Mouse (Mus musculus): ENCODE data around the gene Cd33. TPM values are rescaled to one million over a fixed set of nuclear protein-coding genes. Genes with fewer than 3 reads are reported as not detected.

Cd33 gene
- polyA plus RNA-seq, 1 experiment from 2014 or later, result 0.87 TPM

- no peak overlapping the region for H3K9ac ChIP-seq (replicated peaks; ENCODE audit: low read depth, low read length)
- no peaks in the 10 kb centered on the region for H3K9me3 ChIP-seq (ENCODE audit: control insufficient read depth, low read length)
- no peak overlapping the region for H3K4me2 ChIP-seq (ENCODE audit: low read depth, low read length)
- no peak for ATAC-seq (ENCODE audit: low read depth)
- WGBS, result 74% methylated on average over 8 of the region's 8 CpGs
- H3K4me1 ChIP-seq (ENCODE audit: control insufficient read depth, insufficient read depth, low read length), result no peaks in the 10 kb centered on the region
- H3K36me3 ChIP-seq (ENCODE audit: control insufficient read depth, insufficient read depth, low read length), result no peaks in the 10 kb centered on the region
- H3K27ac ChIP-seq (ENCODE audit: low read depth, low read length), result no peak overlapping the region
- H3K27me3 ChIP-seq (ENCODE audit: control insufficient read depth, insufficient read depth, low read length), result no peaks in the 10 kb centered on the region
- no peak overlapping the region for H3K4me3 ChIP-seq (ENCODE audit: low read depth, low read length)
These were observed 13.9 kb downstream of the Cd33 start for GRCm38 (mm10) chr7:43530216-43530785.

GRCm38 (mm10) chr7:43525313-43525712 is 18.9 kb downstream of the Cd33 start:
- no peak overlapping the region for H3K9ac ChIP-seq (replicated peaks; ENCODE audit: low read depth, low read length)
- no peaks in the 10 kb centered on the region for H3K27me3 ChIP-seq (ENCODE audit: control insufficient read depth, insufficient read depth, low read length)
- WGBS, result 53% methylated on average over 3 of the region's 3 CpGs
- ATAC-seq (ENCODE audit: low read depth), result no peak
- no peak overlapping the region for H3K4me3 ChIP-seq (ENCODE audit: low read depth, low read length)
- H3K4me2 ChIP-seq (ENCODE audit: low read depth, low read length), result no peak overlapping the region
- no peaks in the 10 kb centered on the region for H3K36me3 ChIP-seq (ENCODE audit: control insufficient read depth, insufficient read depth, low read length)
- no peak overlapping the region for H3K27ac ChIP-seq (ENCODE audit: low read depth, low read length)
- H3K4me1 ChIP-seq (ENCODE audit: control insufficient read depth, insufficient read depth, low read length), result no peaks in the 10 kb centered on the region
- no peaks in the 10 kb centered on the region for H3K9me3 ChIP-seq (ENCODE audit: control insufficient read depth, low read length)

- no peak for ATAC-seq (ENCODE audit: low read depth)
- Histone ChIP-seq H3K36me3 (ENCODE audit: control insufficient read depth, insufficient read depth, low read length) (no peaks in the 10 kb centered on the region), H3K4me1 (ENCODE audit: control insufficient read depth, insufficient read depth, low read length) (no peaks in the 10 kb centered on the region), H3K9me3 (ENCODE audit: control insufficient read depth, low read length) (no peaks in the 10 kb centered on the region), H3K27me3 (ENCODE audit: control insufficient read depth, insufficient read depth, low read length) (no peaks in the 10 kb centered on the region), H3K9ac (replicated peaks; ENCODE audit: low read depth, low read length) (no peak overlapping the region), H3K4me3 (ENCODE audit: low read depth, low read length) (no peak overlapping the region), H3K4me2 (ENCODE audit: low read depth, low read length) (no peak overlapping the region), H3K27ac (ENCODE audit: low read depth, low read length) (no peak overlapping the region)
- WGBS, result 81% methylated on average over 2 of the region's 2 CpGs
These were observed 21.5 kb downstream of the Cd33 start for GRCm38 (mm10) chr7:43522776-43523175.

- Histone ChIP-seq H3K9ac (replicated peaks; ENCODE audit: low read depth, low read length) (no peak overlapping the region), H3K9me3 (ENCODE audit: control insufficient read depth, low read length) (no peaks in the 10 kb centered on the region), H3K4me3 (ENCODE audit: low read depth, low read length) (no peak overlapping the region), H3K36me3 (ENCODE audit: control insufficient read depth, insufficient read depth, low read length) (no peaks in the 10 kb centered on the region), H3K27me3 (ENCODE audit: control insufficient read depth, insufficient read depth, low read length) (no peaks in the 10 kb centered on the region), H3K4me2 (ENCODE audit: low read depth, low read length) (no peak overlapping the region), H3K27ac (ENCODE audit: low read depth, low read length) (no peak overlapping the region), H3K4me1 (ENCODE audit: control insufficient read depth, insufficient read depth, low read length) (no peaks in the 10 kb centered on the region)
- 90% methylated on average over 15 of the region's 15 CpGs for WGBS
- ATAC-seq (ENCODE audit: low read depth), result no peak
These were observed 25.9 kb downstream of the Cd33 start for GRCm38 (mm10) chr7:43518341-43518740.

- no peak overlapping the region for H3K27ac ChIP-seq (ENCODE audit: low read depth, low read length)
- no peak for ATAC-seq (ENCODE audit: low read depth)
- WGBS, result 89% methylated on average over 5 of the region's 5 CpGs
- no peak overlapping the region for H3K4me2 ChIP-seq (ENCODE audit: low read depth, low read length)
- no peaks in the 10 kb centered on the region for H3K27me3 ChIP-seq (ENCODE audit: control insufficient read depth, insufficient read depth, low read length)
- H3K9ac ChIP-seq (replicated peaks; ENCODE audit: low read depth, low read length), result no peak overlapping the region
- no peaks in the 10 kb centered on the region for H3K36me3 ChIP-seq (ENCODE audit: control insufficient read depth, insufficient read depth, low read length)
- H3K9me3 ChIP-seq (ENCODE audit: control insufficient read depth, low read length), result no peaks in the 10 kb centered on the region
- H3K4me1 ChIP-seq (ENCODE audit: control insufficient read depth, insufficient read depth, low read length), result no peaks in the 10 kb centered on the region
- H3K4me3 ChIP-seq (ENCODE audit: low read depth, low read length), result no peak overlapping the region
These were observed 29.2 kb downstream of the Cd33 start for GRCm38 (mm10) chr7:43515076-43515475.

- Histone ChIP-seq H3K4me3 (ENCODE audit: low read depth, low read length) (no peak overlapping the region), H3K4me1 (ENCODE audit: control insufficient read depth, insufficient read depth, low read length) (no peaks in the 10 kb centered on the region), H3K4me2 (ENCODE audit: low read depth, low read length) (no peak overlapping the region), H3K9me3 (ENCODE audit: control insufficient read depth, low read length) (no peaks in the 10 kb centered on the region), H3K27ac (ENCODE audit: low read depth, low read length) (no peak overlapping the region), H3K36me3 (ENCODE audit: control insufficient read depth, insufficient read depth, low read length) (no peaks in the 10 kb centered on the region), H3K9ac (replicated peaks; ENCODE audit: low read depth, low read length) (no peak overlapping the region), H3K27me3 (ENCODE audit: control insufficient read depth, insufficient read depth, low read length) (no peaks in the 10 kb centered on the region)
- ATAC-seq (ENCODE audit: low read depth), result no peak
- 84% methylated on average over 4 of the region's 4 CpGs for WGBS
These were observed 31.7 kb downstream of the Cd33 start for GRCm38 (mm10) chr7:43512519-43512918.

GRCm38 (mm10) chr7:43511707-43512478 is 32.3 kb downstream of the Cd33 start:
- no peak overlapping the region for H3K27ac ChIP-seq (ENCODE audit: low read depth, low read length)
- H3K36me3 ChIP-seq (ENCODE audit: control insufficient read depth, insufficient read depth, low read length), result no peaks in the 10 kb centered on the region
- 50% methylated on average over 4 of the region's 4 CpGs for WGBS
- H3K9ac ChIP-seq (replicated peaks; ENCODE audit: low read depth, low read length), result no peak overlapping the region
- no peak overlapping the region for H3K4me3 ChIP-seq (ENCODE audit: low read depth, low read length)
- H3K9me3 ChIP-seq (ENCODE audit: control insufficient read depth, low read length), result no peaks in the 10 kb centered on the region
- no peaks in the 10 kb centered on the region for H3K4me1 ChIP-seq (ENCODE audit: control insufficient read depth, insufficient read depth, low read length)
- H3K27me3 ChIP-seq (ENCODE audit: control insufficient read depth, insufficient read depth, low read length), result no peaks in the 10 kb centered on the region
- no peak overlapping the region for H3K4me2 ChIP-seq (ENCODE audit: low read depth, low read length)
- no peak for ATAC-seq (ENCODE audit: low read depth)

GRCm38 (mm10) chr7:43495343-43496021 is 48.7 kb downstream of the Cd33 start:
- Histone ChIP-seq H3K9me3 (ENCODE audit: control insufficient read depth, low read length) (no peaks in the 10 kb centered on the region), H3K36me3 (ENCODE audit: control insufficient read depth, insufficient read depth, low read length) (no peaks in the 10 kb centered on the region), H3K4me1 (ENCODE audit: control insufficient read depth, insufficient read depth, low read length) (no peaks in the 10 kb centered on the region), H3K4me2 (ENCODE audit: low read depth, low read length) (no peak overlapping the region; the same call in 1 of the 2 replicates), H3K4me3 (ENCODE audit: low read depth, low read length) (no peak overlapping the region), H3K27me3 (ENCODE audit: control insufficient read depth, insufficient read depth, low read length) (no peaks in the 10 kb centered on the region), H3K27ac (ENCODE audit: low read depth, low read length) (no peak overlapping the region), H3K9ac (replicated peaks; ENCODE audit: low read depth, low read length) (no peak overlapping the region)
- ATAC-seq (ENCODE audit: low read depth), result peak; percentile 75; the same call in 1 of the 2 replicates
- WGBS, result 11% methylated on average over 21 of the region's 21 CpGs

GRCm38 (mm10) chr7:43490861-43491260 is 53.4 kb downstream of the Cd33 start:
- peak overlapping the region; percentile 66; the same call in 1 of the 2 replicates for H3K4me2 ChIP-seq (ENCODE audit: low read depth, low read length)
- ATAC-seq (ENCODE audit: low read depth), result peak; percentile 6; the same call in 1 of the 2 replicates
- no peaks in the 10 kb centered on the region for H3K9me3 ChIP-seq (ENCODE audit: control insufficient read depth, low read length)
- no peaks in the 10 kb centered on the region for H3K36me3 ChIP-seq (ENCODE audit: control insufficient read depth, insufficient read depth, low read length)
- peak overlapping the region; percentile 95; the same call in 1 of the 2 replicates for H3K9ac ChIP-seq (replicated peaks; ENCODE audit: low read depth, low read length)
- peak overlapping the region; percentile 59 for H3K4me3 ChIP-seq (ENCODE audit: low read depth, low read length)
- peaks cover 6% of the 10 kb centered on the region; the same call in 1 of the 2 replicates for H3K4me1 ChIP-seq (ENCODE audit: control insufficient read depth, insufficient read depth, low read length)
- no peak overlapping the region for H3K27ac ChIP-seq (ENCODE audit: low read depth, low read length)
- WGBS, result 71% methylated on average over 9 of the region's 9 CpGs
- H3K27me3 ChIP-seq (ENCODE audit: control insufficient read depth, insufficient read depth, low read length), result no peaks in the 10 kb centered on the region
